Mouse (Mus musculus) liver, embryonic 11.5 days (tissue): Measurements from ENCODE around the gene Uchl1. TPM values are rescaled to one million over a fixed set of nuclear protein-coding genes. Genes with fewer than 3 reads are reported as not detected.

Experiments used
- ATAC-seq: fragments of 200-750 bp; cut with Nextera tagmentation; replicated peaks from 2 replicates; pipeline ENCODE4 v1.8.0; 2017; ENCODE audit warnings: moderate number of reproducible peaks, mild to moderate bottlenecking, moderate TSS enrichment, moderate library complexity; ENCODE audit not compliant: low FRiP score
- DNase-seq: peaks from one replicate; pipeline ENCODE4 v3.0.0-alpha.2; 2017; ENCODE audit warnings: low spot score
- H3K27ac ChIP-seq: fragments of 300-500 bp; sonication (generic); 2 replicates; pipeline ENCODE4 v1.5.1; 2014; ENCODE audit warnings: mild to moderate bottlenecking, low read depth, low read length, control low read depth
- H3K27me3 ChIP-seq: fragments of 300-500 bp; sonication (generic); replicated peaks from 2 replicates; pipeline ENCODE4 v1.6.1; 2014; ENCODE audit warnings: low read length, mixed read lengths; ENCODE audit not compliant: control insufficient read depth, insufficient read depth
- H3K36me3 ChIP-seq: fragments of 300-500 bp; sonication (generic); 2 replicates; pipeline ENCODE4 v1.6.1; 2014; ENCODE audit warnings: mild to moderate bottlenecking, low read length, moderate library complexity, mixed read lengths; ENCODE audit not compliant: control insufficient read depth, insufficient read depth
- H3K4me1 ChIP-seq: fragments of 300-500 bp; sonication (generic); replicated peaks from 2 replicates; pipeline ENCODE4 v1.6.1; 2014; ENCODE audit warnings: low read length, mixed read lengths; ENCODE audit not compliant: control insufficient read depth, insufficient read depth
- H3K4me2 ChIP-seq: fragments of 300-500 bp; sonication (generic); 2 replicates; pipeline ENCODE4 v1.6.1; 2014; ENCODE audit warnings: mild to moderate bottlenecking, control low read depth, moderate library complexity
- H3K4me3 ChIP-seq: fragments of 300-500 bp; sonication (generic); 2 replicates; pipeline ENCODE4 v1.5.1; 2014; ENCODE audit warnings: low read depth, low read length, control low read depth
- H3K9ac ChIP-seq: fragments of 300-500 bp; sonication (generic); 2 replicates; pipeline ENCODE4 v1.6.1; 2014; ENCODE audit warnings: low read depth, low read length, control low read depth
- H3K9me3 ChIP-seq: fragments of 300-500 bp; sonication (generic); 2 replicates; pipeline ENCODE4 v1.6.1; 2016; ENCODE audit warnings: low read length, inconsistent platforms, mixed read lengths; ENCODE audit not compliant: control insufficient read depth
- WGBS: fragments of 180-500 bp; shearing (Covaris S2); extraction: QIAGEN DNeasy Blood & Tissue Kit; methylation state at CpG from one replicate; pipeline ENCODE4 v1.1.7; 2014; 5-methylcytosine and 5-hydroxymethylcytosine counted together
- polyA plus RNA-seq: library from polyadenylated mRNA; unstranded; fragments of >200 nt; fragmentation: Nextera tagmentation; extraction: Ambion mirVana; gene quantifications from 2 replicates; pipeline ENCODE4 v1.2.1, GENCODE M21; 2014

The Uchl1 gene
- polyA plus RNA-seq, 1 experiment from 2014 or later = 14.0 TPM

GRCm38 (mm10) chr5:66676457-66677117 lies 696 bp downstream of the Uchl1 start:
- Histone ChIP-seq H3K4me1 (0 out of 2 replicates have a peak, but pooled peaks cover 4% of the 10 kb centered on the region), H3K9ac (no peak overlapping the region), H3K4me3 (peak overlapping the region; percentile 45), H3K36me3 (no peaks in the 10 kb centered on the region), H3K4me2 (peak overlapping the region; percentile 77), H3K27me3 (peaks cover 39% of the 10 kb centered on the region), H3K27ac (no peak overlapping the region), H3K9me3 (no peaks in the 10 kb centered on the region)
- 1% methylated on average over 51 of the region's 51 CpGs for WGBS
- DNase-seq = peak; percentile 42
- no peak; the same call in 1 of the 2 replicates for ATAC-seq

DNA sequence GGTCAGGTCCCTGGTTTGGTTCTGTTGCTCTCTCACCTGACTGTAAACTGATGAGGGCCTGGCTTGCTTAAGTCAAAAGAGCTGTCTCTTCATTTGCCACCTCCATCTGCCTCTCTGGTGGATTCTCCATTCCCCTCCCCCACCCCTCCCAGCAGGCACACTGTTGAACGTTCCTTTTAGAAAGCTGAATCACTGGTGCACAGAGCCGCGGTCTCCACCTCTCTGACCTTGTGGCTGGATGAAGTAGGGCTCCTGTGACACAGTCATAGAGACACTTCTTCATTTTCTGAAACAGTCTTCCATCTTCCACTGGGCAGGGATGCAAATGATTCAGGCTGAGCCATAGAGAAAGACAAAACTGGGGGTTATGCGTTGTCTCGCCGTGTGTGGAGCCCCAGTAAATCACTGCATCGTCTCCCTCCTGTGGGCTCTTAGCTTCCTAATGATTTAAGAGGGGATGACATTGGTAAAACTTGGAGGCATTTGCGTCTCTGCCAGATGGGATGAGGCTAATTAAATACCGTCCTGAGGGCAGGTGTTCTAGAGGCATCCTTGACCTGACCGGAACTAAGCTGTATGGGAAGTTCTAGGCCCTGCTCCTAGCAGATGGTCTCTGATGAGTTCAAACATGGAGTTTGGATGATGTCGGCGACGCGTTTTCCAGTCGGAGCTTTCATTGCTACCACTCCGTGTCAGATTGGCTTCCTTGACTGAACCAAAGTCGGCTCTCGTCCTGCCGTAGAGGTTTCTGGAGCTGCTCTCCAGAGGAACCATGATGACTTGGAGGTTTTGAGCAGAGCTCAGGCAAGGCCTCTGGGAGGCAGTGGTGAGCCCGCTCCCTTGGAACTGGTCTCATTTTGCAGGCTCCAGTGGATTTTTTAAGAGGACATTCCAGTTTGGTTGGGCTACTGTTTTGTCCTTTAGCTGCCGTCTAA lies 1.8 kb downstream of the Uchl1 start:
- Histone ChIP-seq H3K27ac (no peak overlapping the region), H3K4me1 (0 out of 2 replicates have a peak, but pooled peaks cover 4% of the 10 kb centered on the region), H3K4me2 (no peak overlapping the region), H3K4me3 (no peak overlapping the region), H3K27me3 (peaks cover 39% of the 10 kb centered on the region), H3K9me3 (no peaks in the 10 kb centered on the region), H3K36me3 (no peaks in the 10 kb centered on the region), H3K9ac (no peak overlapping the region)
- no peak for DNase-seq
- WGBS = 70% methylated on average over 21 of the region's 21 CpGs
- ATAC-seq = no peak

DNA sequence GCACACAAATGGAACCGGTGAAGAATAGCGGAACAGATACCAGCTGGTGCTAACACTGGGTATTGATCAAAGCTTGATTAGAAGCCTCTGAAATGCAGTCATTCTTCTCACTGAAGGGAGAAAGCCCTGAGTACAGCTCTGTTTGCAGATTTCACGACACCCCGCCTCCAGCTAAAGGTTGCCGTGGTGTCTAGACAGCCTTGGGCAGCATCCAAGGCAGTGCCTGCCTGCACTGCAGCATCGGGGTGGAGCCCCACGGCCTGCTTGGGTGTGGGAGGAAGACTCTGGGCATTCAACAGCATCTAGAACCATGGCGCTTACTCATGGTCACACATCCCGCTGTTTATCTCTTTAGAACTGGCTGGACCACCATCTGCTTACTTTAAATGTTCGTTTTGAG lies 3.3 kb downstream of the Uchl1 start:
- no peaks in the 10 kb centered on the region for H3K9me3 ChIP-seq
- H3K4me3 ChIP-seq = no peak overlapping the region
- H3K27ac ChIP-seq = no peak overlapping the region
- no peak overlapping the region for H3K9ac ChIP-seq
- peaks cover 39% of the 10 kb centered on the region for H3K27me3 ChIP-seq
- 69% methylated on average over 10 of the region's 10 CpGs for WGBS
- no peak overlapping the region for H3K4me2 ChIP-seq
- no peaks in the 10 kb centered on the region for H3K36me3 ChIP-seq
- DNase-seq = no peak
- 0 out of 2 replicates have a peak, but pooled peaks cover 4% of the 10 kb centered on the region for H3K4me1 ChIP-seq
- no peak for ATAC-seq

DNA sequence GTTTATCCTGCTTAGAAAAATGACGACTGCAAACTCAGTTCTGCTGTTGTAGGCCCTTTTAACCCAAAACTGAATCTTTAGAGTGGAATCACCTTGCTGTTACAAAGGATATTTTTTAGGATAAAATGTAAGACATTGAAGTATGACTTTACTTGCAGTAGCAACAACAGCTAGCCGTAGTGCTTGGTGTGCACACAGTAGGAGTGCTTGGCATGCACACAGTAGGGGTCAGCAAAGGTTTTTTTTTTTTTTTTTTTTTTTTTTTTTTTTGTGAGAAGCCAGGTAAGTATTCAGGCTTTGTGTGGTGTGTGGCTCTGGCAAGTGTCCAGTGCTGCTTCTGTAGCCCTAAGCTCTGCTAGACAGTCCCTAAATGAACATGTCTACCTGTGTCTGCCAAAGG lies 10.0 kb downstream of the Uchl1 start:
- ATAC-seq (no peak), DNase-seq (no peak)
- H3K27me3 ChIP-seq = no peaks in the 10 kb centered on the region
- H3K4me2 ChIP-seq = no peak overlapping the region
- H3K4me1 ChIP-seq = no peaks in the 10 kb centered on the region
- no peaks in the 10 kb centered on the region for H3K36me3 ChIP-seq
- H3K9me3 ChIP-seq = no peaks in the 10 kb centered on the region
- 68% methylated on average over 2 of the region's 2 CpGs for WGBS
- H3K9ac ChIP-seq = no peak overlapping the region
- no peak overlapping the region for H3K4me3 ChIP-seq
- H3K27ac ChIP-seq = no peak overlapping the region

GRCm38 (mm10) chr5:66686863-66687262 lies 11.0 kb downstream of the Uchl1 start:
- H3K36me3 ChIP-seq = no peaks in the 10 kb centered on the region
- no peaks in the 10 kb centered on the region for H3K4me1 ChIP-seq
- no peak overlapping the region for H3K27ac ChIP-seq
- H3K9me3 ChIP-seq = no peaks in the 10 kb centered on the region
- H3K9ac ChIP-seq = no peak overlapping the region
- no peaks in the 10 kb centered on the region for H3K27me3 ChIP-seq
- no peak overlapping the region for H3K4me3 ChIP-seq
- DNase-seq = no peak
- WGBS = 76% methylated on average over 13 of the region's 13 CpGs
- H3K4me2 ChIP-seq = no peak overlapping the region
- no peak for ATAC-seq

DNA sequence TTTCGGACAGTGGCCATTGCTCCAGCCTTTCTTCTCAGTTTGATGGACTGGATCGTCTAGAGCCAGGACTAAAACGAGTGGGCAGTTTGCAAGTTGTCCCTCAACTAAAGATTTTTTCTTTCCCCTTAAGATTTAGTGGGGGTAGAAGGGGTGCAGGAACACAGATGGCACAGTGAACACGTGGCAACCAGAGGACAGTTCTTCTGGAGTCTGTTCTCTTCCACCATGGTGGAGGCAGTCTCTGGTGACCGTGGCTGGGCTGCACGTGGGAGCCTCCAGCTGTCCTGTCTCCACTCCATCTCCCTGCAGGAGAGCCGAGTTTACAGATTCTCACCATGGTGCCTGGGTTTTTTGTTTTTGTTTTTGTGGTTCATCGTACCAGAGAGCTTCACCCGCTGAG lies 11.8 kb downstream of the Uchl1 start:
- no peaks in the 10 kb centered on the region for H3K4me1 ChIP-seq
- ATAC-seq = no peak
- no peak overlapping the region for H3K4me3 ChIP-seq
- DNase-seq = no peak
- no peak overlapping the region for H3K9ac ChIP-seq
- 76% methylated on average over 9 of the region's 9 CpGs for WGBS
- H3K9me3 ChIP-seq = no peaks in the 10 kb centered on the region
- H3K4me2 ChIP-seq = no peak overlapping the region
- no peak overlapping the region for H3K27ac ChIP-seq
- no peaks in the 10 kb centered on the region for H3K27me3 ChIP-seq
- no peaks in the 10 kb centered on the region for H3K36me3 ChIP-seq

DNA sequence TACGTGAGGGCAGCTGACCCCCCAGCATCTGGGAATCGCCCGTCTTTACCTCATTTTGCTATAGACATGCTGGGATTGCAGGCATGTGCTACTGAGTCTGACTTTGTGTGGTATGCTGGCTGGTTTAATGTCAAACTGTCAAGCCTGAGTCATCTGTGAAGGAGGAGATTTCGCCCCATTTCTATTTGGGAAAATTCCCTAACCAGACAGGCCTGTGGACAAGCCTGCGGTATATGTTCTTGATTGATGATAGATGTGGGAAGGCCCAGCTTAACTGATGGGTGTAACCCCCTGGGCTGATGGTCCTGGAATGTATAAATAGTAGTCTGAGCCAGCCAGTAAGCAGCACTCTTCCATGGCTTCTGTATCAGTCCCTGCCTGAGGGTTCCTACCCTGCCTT lies 12.4 kb downstream of the Uchl1 start:
- ATAC-seq = no peak

DNA sequence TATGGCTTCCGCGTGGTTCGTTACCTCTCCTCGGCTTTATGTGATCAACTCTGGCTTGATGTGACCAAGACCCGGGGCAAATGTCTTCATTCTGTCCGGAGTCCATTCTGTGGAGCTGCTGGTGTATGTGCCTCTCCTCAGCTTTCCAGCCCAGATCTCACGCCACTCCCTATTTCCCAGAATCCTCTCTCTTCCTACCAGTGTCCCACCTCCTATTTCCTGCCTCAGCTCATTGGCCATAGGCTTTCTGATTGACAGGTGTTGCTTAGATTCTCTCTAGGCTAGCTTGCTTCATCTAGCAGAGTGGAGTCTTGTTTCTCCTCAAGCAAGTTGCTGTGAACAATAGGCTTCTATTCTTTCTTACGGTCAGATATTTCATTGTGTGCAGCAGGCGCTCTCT lies 13.9 kb downstream of the Uchl1 start:
- ATAC-seq (no peak), DNase-seq (no peak)
- 80% methylated on average over 9 of the region's 9 CpGs for WGBS
- Histone ChIP-seq H3K36me3 (no peaks in the 10 kb centered on the region), H3K4me3 (no peak overlapping the region), H3K9me3 (no peaks in the 10 kb centered on the region), H3K27me3 (no peaks in the 10 kb centered on the region), H3K4me1 (no peaks in the 10 kb centered on the region), H3K4me2 (no peak overlapping the region), H3K9ac (no peak overlapping the region), H3K27ac (no peak overlapping the region)

More for the DNA sequence above, 12.4 kb downstream of the Uchl1 start:
- Histone ChIP-seq H3K36me3 (no peaks in the 10 kb centered on the region), H3K4me2 (no peak overlapping the region), H3K27ac (no peak overlapping the region), H3K4me1 (no peaks in the 10 kb centered on the region), H3K27me3 (no peaks in the 10 kb centered on the region), H3K4me3 (no peak overlapping the region), H3K9me3 (no peaks in the 10 kb centered on the region), H3K9ac (no peak overlapping the region)
- DNase-seq = no peak
- 87% methylated on average over 5 of the region's 5 CpGs for whole genome bisulfite sequencing
